Mouse (Mus musculus): ENCODE measurements at regions not wholly inside any gene's neighbourhood (a gene's known extent, or its start where the extent isn't known, plus 50 kb on each side); places are given as distances from the start of the nearest gene placed in this dataset.

DNA sequence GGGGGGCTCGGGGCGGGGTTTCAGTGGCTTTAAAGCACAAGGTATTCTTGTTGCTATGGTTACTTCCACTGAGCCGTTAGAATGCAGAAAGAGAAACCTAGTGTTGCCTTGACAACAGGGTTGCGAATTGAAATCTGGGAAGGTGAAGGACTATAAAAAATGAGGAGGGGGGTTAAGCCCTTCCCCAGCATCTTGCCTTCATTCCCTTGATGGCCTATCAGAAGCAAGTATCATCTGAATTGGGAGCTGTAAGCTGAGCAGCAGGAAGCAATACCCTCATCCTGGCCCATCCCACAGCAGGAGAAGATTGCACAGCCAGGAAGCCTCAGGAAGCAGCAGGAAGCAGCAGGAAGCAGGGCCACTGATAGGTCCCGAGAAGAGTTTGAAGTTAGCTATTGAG lies 78.5 kb upstream of the Zfp831 start:
- no peak for TF ChIP-seq CTCF (IDR thresholded peaks at IDR 0.05; ENCODE audit: control insufficient read depth, insufficient read depth, insufficient read length)
- no peak for TF ChIP-seq MAX (IDR thresholded peaks at IDR 0.05)
- TF ChIP-seq MYOG (IDR thresholded peaks at IDR 0.05; ENCODE audit: control insufficient read depth, extremely low read depth, insufficient read length), result no peak
- TF ChIP-seq USF1 (IDR thresholded peaks at IDR 0.05; ENCODE audit: low read depth), result no peak
